Mouse (Mus musculus): Measurements from ENCODE around the gene Kntc1. TPM values are rescaled to one million over a fixed set of nuclear protein-coding genes. Genes with fewer than 3 reads are reported as not detected.

The Kntc1 gene
- total and polyA plus RNA-seq, 2 experiments from 2014 or later, result 3.3 to 12.1 TPM

- no peaks in the 10 kb centered on the region for H3K27me3 ChIP-seq (ENCODE audit: insufficient read depth, low read length)
- WGBS, result 76% methylated on average over 3 of the region's 3 CpGs
- TF ChIP-seq CTCF (IDR thresholded peaks at IDR 0.05; ENCODE audit: low read depth), result no peak
- no peaks in the 10 kb centered on the region for H3K36me3 ChIP-seq (ENCODE audit: insufficient read depth)
- no peak overlapping the region for H3K27ac ChIP-seq (ENCODE audit: low read depth, low read length)
- no peak for ATAC-seq
- no peaks in the 10 kb centered on the region for H3K9me3 ChIP-seq (ENCODE audit: low read length)
- no peaks in the 10 kb centered on the region for H3K4me1 ChIP-seq (ENCODE audit: insufficient read depth)
- no peak overlapping the region for H3K9ac ChIP-seq
- DNase-seq, result no peak
- no peak overlapping the region for H3K4me3 ChIP-seq (ENCODE audit: low read depth, low read length)
- no peak overlapping the region for H3K4me2 ChIP-seq (ENCODE audit: low read depth)
Measured at GRCm38 (mm10) chr5:123842935-123843282, 93.4 kb downstream of the Kntc1 start.

- no peak for ATAC-seq
- Histone ChIP-seq H3K36me3 (ENCODE audit: insufficient read depth) (no peaks in the 10 kb centered on the region), H3K9ac (no peak overlapping the region), H3K27me3 (ENCODE audit: insufficient read depth, low read length) (no peaks in the 10 kb centered on the region), H3K4me3 (ENCODE audit: low read depth, low read length) (no peak overlapping the region), H3K4me1 (ENCODE audit: insufficient read depth) (no peaks in the 10 kb centered on the region), H3K4me2 (ENCODE audit: low read depth) (no peak overlapping the region), H3K9me3 (ENCODE audit: low read length) (no peaks in the 10 kb centered on the region), H3K27ac (ENCODE audit: low read depth, low read length) (no peak overlapping the region)
- no peak for DNase-seq
- TF ChIP-seq CTCF (IDR thresholded peaks at IDR 0.05; ENCODE audit: low read depth), result no peak
- WGBS, result 26% methylated on average over 4 of the region's 4 CpGs
Measured at GRCm38 (mm10) chr5:123843816-123844215, 94.3 kb downstream of the Kntc1 start.

- no peak overlapping the region for H3K4me3 ChIP-seq (ENCODE audit: low read depth, low read length)
- H3K27me3 ChIP-seq (ENCODE audit: insufficient read depth, low read length), result no peaks in the 10 kb centered on the region
- no peak overlapping the region for H3K9ac ChIP-seq
- ATAC-seq (no peak), DNase-seq (no peak)
- no peaks in the 10 kb centered on the region for H3K9me3 ChIP-seq (ENCODE audit: low read length)
- no peaks in the 10 kb centered on the region for H3K4me1 ChIP-seq (ENCODE audit: insufficient read depth)
- no peak for TF ChIP-seq CTCF (IDR thresholded peaks at IDR 0.05; ENCODE audit: low read depth)
- H3K27ac ChIP-seq (ENCODE audit: low read depth, low read length), result no peak overlapping the region
- H3K4me2 ChIP-seq (ENCODE audit: low read depth), result no peak overlapping the region
- WGBS, result 97% methylated on average over 14 of the region's 14 CpGs
- no peaks in the 10 kb centered on the region for H3K36me3 ChIP-seq (ENCODE audit: insufficient read depth)
Measured at GRCm38 (mm10) chr5:123844316-123844715, 94.8 kb downstream of the Kntc1 start.

- no peak for TF ChIP-seq CTCF (IDR thresholded peaks at IDR 0.05; ENCODE audit: low read depth)
- H3K4me3 ChIP-seq (ENCODE audit: low read depth, low read length), result no peak overlapping the region
- no peaks in the 10 kb centered on the region for H3K27me3 ChIP-seq (ENCODE audit: insufficient read depth, low read length)
- no peaks in the 10 kb centered on the region for H3K9me3 ChIP-seq (ENCODE audit: low read length)
- DNase-seq, result no peak
- no peak overlapping the region for H3K4me2 ChIP-seq (ENCODE audit: low read depth)
- H3K36me3 ChIP-seq (ENCODE audit: insufficient read depth), result no peaks in the 10 kb centered on the region
- no peaks in the 10 kb centered on the region for H3K4me1 ChIP-seq (ENCODE audit: insufficient read depth)
- no peak overlapping the region for H3K9ac ChIP-seq
- H3K27ac ChIP-seq (ENCODE audit: low read depth, low read length), result no peak overlapping the region
- 66% methylated on average over 2 of the region's 2 CpGs for WGBS
- no peak for ATAC-seq
Measured at GRCm38 (mm10) chr5:123851398-123851797, 101.9 kb downstream of the Kntc1 start.

GRCm38 (mm10) chr5:123853877-123854504 is 104.5 kb downstream of the Kntc1 start:
- Histone ChIP-seq H3K4me1 (ENCODE audit: insufficient read depth) (no peaks in the 10 kb centered on the region), H3K9me3 (ENCODE audit: low read length) (no peaks in the 10 kb centered on the region), H3K4me2 (ENCODE audit: low read depth) (no peak overlapping the region), H3K27ac (ENCODE audit: low read depth, low read length) (no peak overlapping the region), H3K27me3 (ENCODE audit: insufficient read depth, low read length) (no peaks in the 10 kb centered on the region), H3K4me3 (ENCODE audit: low read depth, low read length) (no peak overlapping the region), H3K36me3 (ENCODE audit: insufficient read depth) (no peaks in the 10 kb centered on the region), H3K9ac (no peak overlapping the region)
- WGBS, result 88% methylated on average over 11 of the region's 11 CpGs
- TF ChIP-seq CTCF (IDR thresholded peaks at IDR 0.05; ENCODE audit: low read depth), result no peak
- DNase-seq (no peak), ATAC-seq (no peak)

- Histone ChIP-seq H3K9me3 (ENCODE audit: low read length) (no peaks in the 10 kb centered on the region), H3K36me3 (ENCODE audit: insufficient read depth) (no peaks in the 10 kb centered on the region), H3K27ac (ENCODE audit: low read depth, low read length) (no peak overlapping the region), H3K9ac (no peak overlapping the region), H3K27me3 (ENCODE audit: insufficient read depth, low read length) (no peaks in the 10 kb centered on the region), H3K4me2 (ENCODE audit: low read depth) (no peak overlapping the region), H3K4me3 (ENCODE audit: low read depth, low read length) (no peak overlapping the region), H3K4me1 (ENCODE audit: insufficient read depth) (no peaks in the 10 kb centered on the region)
- 88% methylated on average over 9 of the region's 9 CpGs for WGBS
- ATAC-seq (no peak), DNase-seq (no peak)
- no peak for TF ChIP-seq CTCF (IDR thresholded peaks at IDR 0.05; ENCODE audit: low read depth)
Measured at GRCm38 (mm10) chr5:123854511-123854910, 105.0 kb downstream of the Kntc1 start.

GRCm38 (mm10) chr5:123858798-123859197 is 109.3 kb downstream of the Kntc1 start:
- Histone ChIP-seq H3K4me1 (ENCODE audit: insufficient read depth) (no peaks in the 10 kb centered on the region), H3K27ac (ENCODE audit: low read depth, low read length) (no peak overlapping the region), H3K36me3 (ENCODE audit: insufficient read depth) (no peaks in the 10 kb centered on the region), H3K9ac (no peak overlapping the region), H3K27me3 (ENCODE audit: insufficient read depth, low read length) (no peaks in the 10 kb centered on the region), H3K9me3 (ENCODE audit: low read length) (no peaks in the 10 kb centered on the region), H3K4me3 (ENCODE audit: low read depth, low read length) (no peak overlapping the region), H3K4me2 (ENCODE audit: low read depth) (no peak overlapping the region)
- DNase-seq (no peak), ATAC-seq (no peak)
- TF ChIP-seq CTCF (IDR thresholded peaks at IDR 0.05; ENCODE audit: low read depth), result no peak
- 81% methylated on average over 11 of the region's 11 CpGs for WGBS

All from forebrain, postnatal 0 days (tissue).